Mouse (Mus musculus) lung, adult 2 months (tissue): ENCODE measurements around the gene Gm49318.

ENCODE experiments used
- CTCF ChIP-seq: fragments of 200-500 bp; IDR thresholded peaks from 2 replicates; pipeline ENCODE4 v1.5.1; 2011; ENCODE audit warnings: mild to moderate bottlenecking, low read length, control low read depth; ENCODE audit not compliant: insufficient read depth
- POLR2A ChIP-seq: fragments of 200-500 bp; IDR thresholded peaks from 2 replicates; pipeline ENCODE4 v1.6.1; 2011; ENCODE audit warnings: low read depth, mild to moderate bottlenecking, control low read depth, low read length, borderline replicate concordance; ENCODE audit errors: extremely low read depth

- TF ChIP-seq CTCF, result no peak
- no peak for TF ChIP-seq POLR2A
Observed at GRCm38 (mm10) chr9:22089281-22089680, 18.2 kb upstream of the Gm49318 start.
